Mouse (Mus musculus) kidney, embryonic 15.5 days (tissue): ENCODE data around the gene Trdmt1. TPM values are rescaled to one million over a fixed set of nuclear protein-coding genes. Genes with fewer than 3 reads are reported as not detected.

Source experiments
- ATAC-seq: fragments of 200-750 bp; cut with Nextera tagmentation; replicated peaks from 2 replicates; pipeline ENCODE4 v1.8.0; 2017; ENCODE audit warnings: moderate TSS enrichment; ENCODE audit not compliant: low FRiP score
- H3K27ac ChIP-seq: fragments of 300-500 bp; sonication (generic); 2 replicates; pipeline ENCODE4 v1.5.1; 2015; ENCODE audit warnings: mild to moderate bottlenecking, inconsistent platforms
- H3K27me3 ChIP-seq: fragments of 300-500 bp; sonication (generic); 2 replicates; pipeline ENCODE4 v1.6.1; 2015; ENCODE audit warnings: inconsistent platforms
- H3K36me3 ChIP-seq: fragments of 300-500 bp; sonication (generic); 2 replicates; pipeline ENCODE4 v1.6.1; 2015; ENCODE audit warnings: inconsistent platforms
- H3K4me1 ChIP-seq: fragments of 300-500 bp; sonication (generic); 2 replicates; pipeline ENCODE4 v1.6.1; 2015; ENCODE audit warnings: inconsistent platforms
- H3K4me2 ChIP-seq: fragments of 300-500 bp; sonication (generic); 2 replicates; pipeline ENCODE4 v1.6.1; 2015; ENCODE audit warnings: moderate library complexity, mild to moderate bottlenecking, inconsistent platforms
- H3K4me3 ChIP-seq: fragments of 300-500 bp; sonication (generic); replicated peaks from 2 replicates; pipeline ENCODE4 v1.5.1; 2015; ENCODE audit warnings: mild to moderate bottlenecking, inconsistent platforms
- H3K9ac ChIP-seq: fragments of 300-500 bp; sonication (generic); 2 replicates; pipeline ENCODE4 v1.6.1; 2015; ENCODE audit warnings: mild to moderate bottlenecking, inconsistent platforms
- H3K9me3 ChIP-seq: fragments of 300-500 bp; sonication (generic); replicated peaks from 2 replicates; pipeline ENCODE4 v1.6.1; 2016; ENCODE audit warnings: inconsistent platforms
- WGBS: fragments of 180-500 bp; shearing (Covaris S2); methylation state at CpG from one replicate; pipeline ENCODE4 v1.1.7; 2015; ENCODE audit warnings: mixed read lengths; 5-methylcytosine and 5-hydroxymethylcytosine counted together
- polyA plus RNA-seq: library from polyadenylated mRNA; unstranded; fragments of >200 nt; fragmentation: Nextera tagmentation; extraction: Ambion mirVana; gene quantifications from 2 replicates; pipeline ENCODE4 v1.2.1, GENCODE M21; 2015

Gene Trdmt1
- polyA plus RNA-seq, 1 experiment from 2014 or later: 13.4 TPM

GRCm38 (mm10) chr2:13527125-13527524 lies 17.3 kb downstream of the Trdmt1 start:
- H3K9me3 ChIP-seq: no peaks in the 10 kb centered on the region
- WGBS: 69% methylated on average over 2 of the region's 2 CpGs
- no peak overlapping the region for H3K4me2 ChIP-seq
- H3K9ac ChIP-seq: no peak overlapping the region
- no peaks in the 10 kb centered on the region for H3K36me3 ChIP-seq
- no peaks in the 10 kb centered on the region for H3K27me3 ChIP-seq
- no peak for ATAC-seq
- no peak overlapping the region for H3K4me3 ChIP-seq
- no peaks in the 10 kb centered on the region for H3K4me1 ChIP-seq
- H3K27ac ChIP-seq: no peak overlapping the region

- H3K9me3 ChIP-seq: no peaks in the 10 kb centered on the region
- H3K4me3 ChIP-seq: no peak overlapping the region
- 92% methylated on average over 2 of the region's 2 CpGs for WGBS
- no peak for ATAC-seq
- H3K27ac ChIP-seq: no peak overlapping the region
- no peaks in the 10 kb centered on the region for H3K27me3 ChIP-seq
- H3K36me3 ChIP-seq: no peaks in the 10 kb centered on the region
- H3K9ac ChIP-seq: no peak overlapping the region
- no peak overlapping the region for H3K4me2 ChIP-seq
- no peaks in the 10 kb centered on the region for H3K4me1 ChIP-seq
Observed at GRCm38 (mm10) chr2:13526205-13526604, 18.3 kb downstream of the Trdmt1 start.

DNA sequence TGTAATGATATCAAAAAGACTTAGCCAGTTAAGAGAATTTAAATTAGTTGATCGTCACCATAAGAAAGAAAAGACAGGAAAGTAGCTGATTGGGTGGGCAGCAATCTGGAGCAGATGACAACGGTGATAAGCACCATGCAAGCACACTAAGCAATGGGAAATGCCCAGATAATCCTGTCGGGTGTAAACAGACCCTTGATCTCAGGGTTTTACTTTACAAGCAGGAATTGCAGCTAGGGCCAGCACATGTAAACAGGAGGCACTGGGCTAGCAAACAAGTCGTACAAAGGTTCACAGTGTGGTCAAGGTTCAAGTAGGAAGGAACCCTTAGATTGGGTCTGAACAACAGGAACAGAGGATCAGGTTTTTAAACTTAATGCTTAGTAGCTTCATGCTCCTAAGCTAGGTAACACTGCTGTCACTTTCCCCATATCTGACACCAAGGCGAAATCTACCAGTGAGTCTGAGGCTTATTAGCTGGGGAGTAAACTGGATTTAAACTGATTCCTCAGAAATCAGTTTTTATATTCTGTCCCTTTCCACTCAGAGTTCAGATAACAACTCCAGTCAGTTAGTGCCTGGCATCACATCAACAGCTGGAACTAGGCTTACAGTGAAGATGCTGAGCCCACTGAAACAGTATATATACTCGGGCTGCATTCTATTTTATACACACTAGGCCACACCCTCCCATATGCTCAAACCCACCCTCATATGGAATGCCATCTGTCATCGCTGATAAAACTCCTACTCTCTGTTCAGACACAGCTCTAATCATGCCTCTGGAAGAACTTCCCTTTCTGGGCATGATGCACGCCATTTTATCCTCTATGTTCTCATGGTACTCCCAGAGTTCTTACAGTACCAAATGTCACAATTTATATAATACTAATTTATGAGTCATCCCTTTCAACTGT lies 20.7 kb downstream of the Trdmt1 start:
- Histone ChIP-seq H3K4me3 (no peak overlapping the region), H3K9ac (no peak overlapping the region), H3K9me3 (no peaks in the 10 kb centered on the region), H3K36me3 (no peaks in the 10 kb centered on the region; the same call in 1 of the 2 replicates), H3K4me2 (no peak overlapping the region), H3K4me1 (no peaks in the 10 kb centered on the region), H3K27me3 (no peaks in the 10 kb centered on the region), H3K27ac (no peak overlapping the region)
- peak; percentile 69; the same call in 1 of the 2 replicates for ATAC-seq
- WGBS: 66% methylated on average over 8 of the region's 8 CpGs

DNA sequence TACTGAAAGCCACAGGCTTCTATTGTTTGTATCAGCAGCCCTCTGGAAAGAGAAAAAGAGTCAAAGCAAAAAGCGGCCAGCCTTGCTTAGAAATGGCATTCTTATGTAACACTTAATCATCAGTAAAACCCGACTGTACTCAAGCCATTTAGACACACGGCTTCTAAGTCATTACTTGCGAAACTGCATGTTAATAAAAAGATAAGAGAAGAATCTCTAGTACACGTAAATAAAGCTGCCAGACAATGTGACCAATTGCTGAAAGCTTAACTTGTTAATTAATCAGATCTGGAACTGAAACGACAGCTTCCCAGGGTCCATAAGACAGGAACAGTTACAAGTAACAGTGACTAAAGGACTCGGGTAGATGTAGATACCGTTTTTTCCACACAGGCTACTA lies 22.4 kb downstream of the Trdmt1 start:
- ATAC-seq: no peak
- H3K4me2 ChIP-seq: no peak overlapping the region
- 60% methylated on average over 8 of the region's 8 CpGs for WGBS
- peaks cover 4% of the 10 kb centered on the region; the same call in 1 of the 2 replicates for H3K36me3 ChIP-seq
- no peak overlapping the region for H3K4me3 ChIP-seq
- no peaks in the 10 kb centered on the region for H3K4me1 ChIP-seq
- no peak overlapping the region for H3K27ac ChIP-seq
- H3K9ac ChIP-seq: no peak overlapping the region
- H3K27me3 ChIP-seq: no peaks in the 10 kb centered on the region
- no peaks in the 10 kb centered on the region for H3K9me3 ChIP-seq

DNA sequence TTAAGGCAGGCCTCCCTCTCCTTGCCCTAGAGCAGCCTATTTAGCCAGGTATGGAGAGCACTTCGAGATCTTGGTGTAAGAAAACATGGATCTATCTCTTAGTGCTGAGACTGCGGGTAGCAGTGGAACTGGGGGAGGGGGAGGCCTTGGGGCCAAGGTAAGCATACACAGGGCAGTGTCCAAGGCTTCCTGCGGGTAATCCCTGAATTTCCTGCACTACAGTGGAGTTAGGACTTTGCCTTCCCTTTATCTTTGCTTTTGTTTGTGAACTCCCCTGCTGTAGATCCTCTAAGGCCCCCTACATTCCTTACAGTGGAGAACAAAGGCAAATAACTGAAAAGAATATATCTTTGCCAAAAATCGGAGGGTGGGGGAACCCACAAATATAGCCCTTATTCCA lies 29.5 kb downstream of the Trdmt1 start:
- ATAC-seq: no peak
- H3K4me1 ChIP-seq: no peaks in the 10 kb centered on the region
- no peak overlapping the region for H3K9ac ChIP-seq
- H3K4me3 ChIP-seq: no peak overlapping the region
- no peaks in the 10 kb centered on the region for H3K27me3 ChIP-seq
- no peaks in the 10 kb centered on the region for H3K9me3 ChIP-seq
- WGBS: 62% methylated on average over 4 of the region's 4 CpGs
- H3K36me3 ChIP-seq: peaks cover 7% of the 10 kb centered on the region; the same call in 1 of the 2 replicates
- H3K4me2 ChIP-seq: no peak overlapping the region
- no peak overlapping the region for H3K27ac ChIP-seq

- Histone ChIP-seq H3K9me3 (no peaks in the 10 kb centered on the region), H3K9ac (no peak overlapping the region), H3K4me1 (0 out of 2 replicates have a peak, but pooled peaks cover 2% of the 10 kb centered on the region), H3K4me3 (no peak overlapping the region), H3K27ac (no peak overlapping the region), H3K4me2 (no peak overlapping the region), H3K36me3 (no peaks in the 10 kb centered on the region), H3K27me3 (no peaks in the 10 kb centered on the region)
- 91% methylated on average over 2 of the region's 2 CpGs for WGBS
- ATAC-seq: no peak
Observed at GRCm38 (mm10) chr2:13502717-13503116, 41.8 kb downstream of the Trdmt1 start.

GRCm38 (mm10) chr2:13501553-13501952 lies 42.9 kb downstream of the Trdmt1 start:
- H3K9me3 ChIP-seq: no peaks in the 10 kb centered on the region
- peak; percentile 60; the same call in 1 of the 2 replicates for ATAC-seq
- 0 out of 2 replicates have a peak, but pooled peaks cover 2% of the 10 kb centered on the region for H3K4me1 ChIP-seq
- WGBS: 15% methylated on average over 5 of the region's 5 CpGs
- no peak overlapping the region for H3K9ac ChIP-seq
- H3K4me2 ChIP-seq: no peak overlapping the region
- no peak overlapping the region for H3K27ac ChIP-seq
- H3K27me3 ChIP-seq: no peaks in the 10 kb centered on the region
- no peaks in the 10 kb centered on the region for H3K36me3 ChIP-seq
- no peak overlapping the region for H3K4me3 ChIP-seq

- Histone ChIP-seq H3K27me3 (no peaks in the 10 kb centered on the region), H3K27ac (no peak overlapping the region), H3K4me1 (0 out of 2 replicates have a peak, but pooled peaks cover 2% of the 10 kb centered on the region), H3K9ac (no peak overlapping the region), H3K4me3 (no peak overlapping the region), H3K9me3 (no peaks in the 10 kb centered on the region), H3K4me2 (no peak overlapping the region), H3K36me3 (no peaks in the 10 kb centered on the region)
- ATAC-seq: peak; percentile 83
- 52% methylated on average over 5 of the region's 5 CpGs for WGBS
Observed at GRCm38 (mm10) chr2:13500298-13500999, 44.0 kb downstream of the Trdmt1 start.

GRCm38 (mm10) chr2:13499196-13499595 lies 45.3 kb downstream of the Trdmt1 start:
- H3K4me1 ChIP-seq: 0 out of 2 replicates have a peak, but pooled peaks cover 2% of the 10 kb centered on the region
- H3K36me3 ChIP-seq: no peaks in the 10 kb centered on the region
- no peak overlapping the region for H3K27ac ChIP-seq
- H3K9me3 ChIP-seq: no peaks in the 10 kb centered on the region
- H3K4me2 ChIP-seq: no peak overlapping the region
- no peak for ATAC-seq
- no peak overlapping the region for H3K4me3 ChIP-seq
- H3K27me3 ChIP-seq: no peaks in the 10 kb centered on the region
- 65% methylated on average over 7 of the region's 7 CpGs for WGBS
- H3K9ac ChIP-seq: no peak overlapping the region

GRCm38 (mm10) chr2:13496087-13496486 lies 48.4 kb downstream of the Trdmt1 start:
- Histone ChIP-seq H3K4me3 (no peak overlapping the region), H3K4me2 (no peak overlapping the region), H3K9me3 (no peaks in the 10 kb centered on the region), H3K4me1 (0 out of 2 replicates have a peak, but pooled peaks cover 5% of the 10 kb centered on the region), H3K27ac (no peak overlapping the region), H3K9ac (no peak overlapping the region), H3K27me3 (no peaks in the 10 kb centered on the region), H3K36me3 (no peaks in the 10 kb centered on the region)
- 69% methylated on average over 2 of the region's 2 CpGs for WGBS
- no peak for ATAC-seq

DNA sequence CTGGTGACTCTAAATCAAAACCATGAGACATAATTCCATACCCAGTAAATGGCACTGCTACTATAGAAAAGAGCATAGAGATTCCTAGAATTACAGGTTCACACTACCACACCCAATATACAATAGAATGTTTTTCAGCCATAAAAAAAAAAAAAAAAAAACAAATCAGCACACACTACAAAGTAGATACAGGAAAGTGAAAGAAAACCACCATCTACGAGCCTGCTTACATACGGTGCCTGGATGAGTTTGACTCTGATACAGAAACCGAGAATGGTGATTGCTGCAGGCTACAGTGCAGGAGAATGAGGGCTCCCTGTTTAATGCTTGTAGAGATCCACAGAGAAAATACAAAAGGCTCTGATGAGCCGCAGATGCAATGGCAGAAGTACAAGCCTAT lies 51.5 kb downstream of the Trdmt1 start:
- no peaks in the 10 kb centered on the region for H3K9me3 ChIP-seq
- H3K36me3 ChIP-seq: no peaks in the 10 kb centered on the region
- H3K4me2 ChIP-seq: no peak overlapping the region
- 84% methylated on average over 4 of the region's 4 CpGs for WGBS
- H3K27ac ChIP-seq: no peak overlapping the region
- H3K27me3 ChIP-seq: no peaks in the 10 kb centered on the region
- 0 out of 2 replicates have a peak, but pooled peaks cover 3% of the 10 kb centered on the region for H3K4me1 ChIP-seq
- H3K4me3 ChIP-seq: no peak overlapping the region
- ATAC-seq: no peak
- no peak overlapping the region for H3K9ac ChIP-seq

DNA sequence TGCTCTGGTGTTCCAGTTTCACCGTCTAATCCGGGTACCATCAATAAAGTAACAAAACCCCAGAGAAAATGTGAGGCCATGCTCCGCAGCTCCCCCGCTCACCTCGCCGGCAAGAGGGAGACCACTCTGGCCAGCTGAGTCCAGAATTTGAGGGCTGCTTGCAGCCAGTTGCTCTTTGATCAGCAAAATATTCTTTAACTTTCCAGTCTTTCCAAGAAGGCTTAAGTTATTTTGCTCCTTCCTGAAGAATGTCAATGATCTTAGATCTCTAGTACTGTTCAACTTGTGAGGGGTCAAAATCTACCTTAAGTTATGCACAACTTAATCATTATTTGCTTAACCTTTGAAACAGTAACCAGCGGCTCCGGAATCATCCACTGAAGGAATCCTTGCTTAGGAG lies 52.7 kb downstream of the Trdmt1 start, which contains the start of gene Cubn:
TSS of gene Cubn (minus strand) at position 80 of the 400 bp plus-strand sequence.
- ATAC-seq: peak; percentile 74
- Histone ChIP-seq H3K4me1 (0 out of 2 replicates have a peak, but pooled peaks cover 3% of the 10 kb centered on the region), H3K27ac (peak within 1 kb of the TSS; percentile 32; the same call in 1 of the 2 replicates), H3K9ac (no peak within 1 kb of the TSS), H3K9me3 (no peaks in the 10 kb centered on the region), H3K4me3 (peak within 1 kb of the TSS; percentile 2; the same call in 1 of the 2 replicates), H3K4me2 (peak within 1 kb of the TSS; percentile 28; the same call in 1 of the 2 replicates), H3K36me3 (no peaks in the 10 kb centered on the region), H3K27me3 (no peaks in the 10 kb centered on the region)
- 25% methylated on average over 8 of the region's 8 CpGs for WGBS
